Mouse (Mus musculus) B cell, adult 67 days (primary cell): ENCODE data around the gene Tgfbr1. TPM values are rescaled to one million over a fixed set of nuclear protein-coding genes. Genes with fewer than 3 reads are reported as not detected.

Experiments
- total RNA-seq, 2 experiments: library from RNA; stranded (reverse); gene quantifications; 4 replicates each; pipeline ENCODE4 v1.2.4; 2023

Tgfbr1 gene
- total RNA-seq: 10 to 100 TPM; 35.5 to 36.3 TPM

DNA sequence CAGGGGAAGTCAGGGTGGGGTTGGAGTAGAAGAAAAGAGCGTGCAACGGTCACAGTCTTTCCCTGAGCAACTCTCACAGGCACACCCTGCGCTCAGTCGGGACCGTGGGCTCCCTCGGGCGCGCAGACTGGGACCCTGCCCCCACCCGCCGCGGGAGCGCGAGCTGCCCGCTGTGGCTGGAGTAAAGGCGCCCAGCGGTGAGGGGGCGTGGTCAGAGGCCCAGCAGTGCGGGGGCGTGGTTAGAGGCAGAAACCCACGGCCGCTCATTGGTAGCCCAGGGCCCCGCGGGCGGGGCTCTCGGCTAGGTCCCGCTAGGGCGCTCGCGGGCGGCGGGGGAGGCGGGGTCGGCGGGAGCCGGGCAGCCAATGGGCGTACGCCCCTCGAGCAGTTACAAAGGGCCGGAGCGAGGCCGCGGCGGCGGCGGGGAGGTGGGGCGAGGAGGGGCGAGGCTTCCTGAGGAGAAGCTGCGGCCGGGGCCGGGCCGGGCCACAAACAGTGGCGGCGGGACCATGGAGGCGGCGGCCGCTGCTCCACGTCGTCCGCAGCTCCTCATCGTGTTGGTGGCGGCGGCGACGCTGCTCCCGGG, at the start of gene Tgfbr1:
TSS of gene Tgfbr1 (plus strand) at position 420 of the 586 bp plus-strand sequence.

Other genes with a start within 250 kb of the Tgfbr1 start
- gene Col15a1, start 145.1 kb upstream of the Tgfbr1 start, total RNA-seq: under 1 TPM; 0.29 to 0.33 TPM
- 10 to 100 TPM; 19.1 to 19.8 TPM for gene Alg2, start 121.1 kb downstream of the Tgfbr1 start, total RNA-seq
- 10 to 100 TPM; 52.1 to 61.0 TPM for gene Sec61b, start 121.4 kb downstream of the Tgfbr1 start, total RNA-seq